Mouse (Mus musculus) kidney, adult 2 months (tissue): ENCODE data around the gene Trpm8.

ENCODE experiments used
- CTCF ChIP-seq: fragments of 200-500 bp; conservative IDR thresholded peaks from 2 replicates; pipeline ENCODE4 v1.5.1; 2011; ENCODE audit warnings: low read depth, mild to moderate bottlenecking, control low read depth, low read length, moderate library complexity, mixed read lengths; ENCODE audit not compliant: insufficient read depth, insufficient read length
- POLR2A ChIP-seq: fragments of 200-500 bp; IDR thresholded peaks from one replicate; pipeline ENCODE4 v1.6.1; 2011; ENCODE audit warnings: low read depth, low read length, control low read depth

DNA sequence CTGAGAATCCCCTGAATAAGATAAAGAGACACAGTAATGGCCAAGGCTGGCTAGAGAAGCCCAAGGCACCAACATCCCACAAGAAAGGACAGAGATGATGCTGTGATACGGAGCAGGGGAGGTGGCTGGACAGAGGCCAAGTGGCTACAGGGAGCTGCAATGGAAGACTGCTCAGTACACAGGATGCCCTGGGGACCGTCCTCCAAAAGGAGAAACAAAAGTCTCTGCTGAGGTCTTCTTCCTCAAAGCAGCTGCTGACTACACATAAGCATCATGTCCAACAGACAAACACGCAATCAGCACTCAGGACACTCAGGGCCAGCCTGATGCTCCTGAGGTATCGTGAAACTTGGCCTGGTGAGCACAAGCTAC is 12.6 kb upstream of the Trpm8 start:
- TF ChIP-seq POLR2A (no peak), CTCF (no peak)
